Mouse (Mus musculus) forebrain, postnatal 0 days (tissue): ENCODE measurements around the gene Psma4. TPM values are rescaled to one million over a fixed set of nuclear protein-coding genes. Genes with fewer than 3 reads are reported as not detected.

ENCODE experiments used
- ATAC-seq: fragments of 200-750 bp; cut with Nextera tagmentation; 2 replicates; pipeline ENCODE4 v1.8.0; 2017; ENCODE audit warnings: mild to moderate bottlenecking, moderate library complexity
- DNase-seq: peaks from one replicate; pipeline ENCODE4 v3.0.0-alpha.2; 2015
- H3K27ac ChIP-seq: fragments of 300-500 bp; sonication (generic); 2 replicates; pipeline ENCODE4 v1.5.1; 2014; ENCODE audit warnings: low read depth, mild to moderate bottlenecking, antibody characterized with exemption, low read length, moderate library complexity, mixed read lengths
- H3K27me3 ChIP-seq: fragments of 300-500 bp; sonication (generic); 2 replicates; pipeline ENCODE4 v1.6.1; 2014; ENCODE audit warnings: mild to moderate bottlenecking, low read length, mixed read lengths; ENCODE audit not compliant: insufficient read depth
- H3K36me3 ChIP-seq: fragments of 300-500 bp; sonication (generic); 2 replicates; pipeline ENCODE4 v1.6.1; 2014; ENCODE audit warnings: mild to moderate bottlenecking, moderate library complexity; ENCODE audit not compliant: insufficient read depth
- H3K4me1 ChIP-seq: fragments of 300-500 bp; sonication (generic); 2 replicates; pipeline ENCODE4 v1.6.1; 2014; ENCODE audit warnings: antibody characterized with exemption; ENCODE audit not compliant: insufficient read depth
- H3K4me2 ChIP-seq: fragments of 300-500 bp; sonication (generic); 2 replicates; pipeline ENCODE4 v1.6.1; 2014; ENCODE audit warnings: low read depth, mild to moderate bottlenecking, moderate library complexity
- H3K4me3 ChIP-seq: fragments of 300-500 bp; sonication (generic); 2 replicates; pipeline ENCODE4 v1.5.1; 2014; ENCODE audit warnings: low read depth, low read length, mixed read lengths
- H3K9ac ChIP-seq: fragments of 300-500 bp; sonication (generic); 2 replicates; pipeline ENCODE4 v1.6.1; 2014; ENCODE audit warnings: mild to moderate bottlenecking
- H3K9me3 ChIP-seq: fragments of 300-500 bp; sonication (generic); 2 replicates; pipeline ENCODE4 v1.6.1; 2016; ENCODE audit warnings: low read length
- CTCF ChIP-seq: sonication (generic); IDR thresholded peaks from 2 replicates; pipeline ENCODE4 v1.5.1; 2016; ENCODE audit warnings: antibody characterized with exemption, control low read depth, low read depth
- WGBS: fragments of 180-500 bp; shearing (Covaris S2); extraction: QIAGEN DNeasy Blood & Tissue Kit; methylation state at CpG from one replicate; pipeline ENCODE4 v1.1.7; 2014; 5-methylcytosine and 5-hydroxymethylcytosine counted together
- polyA plus RNA-seq: library from polyadenylated mRNA; unstranded; fragments of >200 nt; fragmentation: Nextera tagmentation; extraction: Ambion mirVana; gene quantifications from 2 replicates; pipeline ENCODE4 v1.2.1, GENCODE M21; 2015
- total RNA-seq: library from RNA; depleted of rRNA; stranded (reverse); fragments of >200 nt; gene quantifications from 2 replicates; pipeline ENCODE4 v1.2.3, GENCODE M21; 2014; rRNA removed

The Psma4 gene
- total RNA-seq (424 and 505 TPM in 2 replicates), polyA plus RNA-seq (289 and 317 TPM in 2 replicates)

DNA sequence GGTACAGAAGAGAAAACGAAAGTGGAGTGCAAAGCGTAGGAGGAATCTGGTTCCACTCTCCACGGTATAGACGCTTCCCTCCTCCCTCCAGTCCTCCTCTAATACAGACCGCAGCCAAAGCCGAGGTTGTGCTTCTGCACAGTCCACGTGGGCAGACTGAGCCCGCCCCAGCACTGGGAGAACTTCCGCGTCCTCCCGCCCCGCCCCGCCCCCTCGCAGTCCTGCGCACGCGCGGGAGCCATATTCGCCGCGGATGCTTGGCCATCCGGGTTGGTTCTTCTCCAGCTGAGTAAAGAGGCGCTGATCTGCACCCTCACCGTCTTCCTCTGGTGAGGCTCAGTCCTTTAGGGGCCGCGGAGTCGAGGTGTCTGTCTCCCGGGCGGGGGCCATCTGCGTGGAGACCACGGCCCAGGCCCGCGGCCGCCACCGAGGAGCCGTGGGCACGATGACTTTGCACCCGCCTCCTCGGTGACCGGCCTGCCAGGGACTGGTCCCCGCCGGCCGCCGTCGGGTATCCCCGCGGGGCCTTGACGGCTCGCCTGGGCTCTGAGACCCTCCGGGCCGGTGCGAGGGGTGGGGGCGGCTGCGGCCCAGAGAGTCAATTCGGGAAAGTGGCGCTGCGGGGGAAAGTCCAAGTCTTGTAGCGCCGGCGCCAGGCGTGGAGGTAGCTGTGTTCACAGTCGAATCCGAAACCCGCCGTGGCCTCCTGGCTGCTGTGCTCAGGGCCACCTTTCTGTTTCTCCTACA, at the start of gene Psma4, which contains the start of gene AY074887:
Gene Psma4 (plus strand): TSS at position 216 of the 747 bp plus-strand sequence.
Gene AY074887 (minus strand): TSS at position 424 of the 747 bp plus-strand sequence.
- Histone ChIP-seq H3K27me3 (no peaks in the 10 kb centered on the region), H3K36me3 (peaks cover 29% of the 10 kb centered on the region), H3K9me3 (no peaks in the 10 kb centered on the region), H3K4me3 (peak within 1 kb of the TSS; percentile 88), H3K27ac (peak within 1 kb of the TSS; percentile 93), H3K4me1 (peaks cover 8% of the 10 kb centered on the region), H3K4me2 (peak within 1 kb of the TSS; percentile 66), H3K9ac (peak within 1 kb of the TSS; percentile 86)
- DNase-seq (peak; percentile 96), ATAC-seq (peak; percentile 99)
- TF ChIP-seq CTCF, result peak; percentile 4; the same call in 1 of the 2 replicates
- WGBS, result 2% methylated on average over 60 of the region's 65 CpGs

DNA sequence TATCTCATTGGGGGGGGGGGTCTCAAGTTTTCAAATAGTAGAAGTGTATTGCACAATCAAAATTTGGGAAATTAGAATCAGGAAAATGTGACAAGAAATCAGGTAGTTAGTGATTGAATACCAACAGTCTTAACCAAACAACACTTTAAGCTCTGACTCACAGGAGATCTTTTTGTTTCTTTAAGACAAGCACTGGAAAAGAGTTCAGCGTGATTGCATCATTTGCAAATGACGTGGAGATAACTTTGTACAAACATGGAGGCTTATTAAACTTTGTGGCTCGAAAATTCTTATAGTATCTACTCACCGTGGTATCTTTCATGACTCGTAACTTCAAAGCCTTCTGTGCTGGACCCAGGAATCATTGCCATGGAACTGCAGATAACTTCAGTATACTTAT, 41.1 kb upstream of the Psma4 start:
- H3K4me2 ChIP-seq, result no peak overlapping the region

DNA sequence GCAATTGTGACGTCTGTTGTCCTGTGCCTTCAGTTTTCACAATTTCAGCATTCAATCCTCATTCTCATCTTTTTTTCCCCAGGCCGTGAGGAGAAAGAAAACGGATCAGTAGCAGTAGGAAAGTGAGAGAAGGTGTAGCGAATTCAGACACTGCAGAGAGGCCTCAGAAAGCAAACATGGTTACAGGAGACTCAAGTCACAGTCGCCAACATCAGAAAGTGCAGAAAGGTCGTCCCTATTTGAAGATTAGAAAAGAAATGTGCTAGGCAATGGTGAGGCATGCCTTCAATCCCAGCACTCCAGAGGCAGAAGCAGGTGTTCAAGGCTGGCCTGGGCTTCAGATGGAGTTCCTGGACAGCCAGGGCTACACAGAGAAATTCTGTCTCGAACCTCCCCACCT, 35.0 kb upstream of the Psma4 start:
- H3K9me3 ChIP-seq, result no peaks in the 10 kb centered on the region
- H3K27ac ChIP-seq, result no peak overlapping the region
- ATAC-seq (no peak), DNase-seq (no peak)
- no peak for TF ChIP-seq CTCF
- H3K4me3 ChIP-seq, result no peak overlapping the region
- 71% methylated on average over 7 of the region's 7 CpGs for WGBS
- H3K27me3 ChIP-seq, result no peaks in the 10 kb centered on the region
- no peaks in the 10 kb centered on the region for H3K36me3 ChIP-seq
- no peak overlapping the region for H3K9ac ChIP-seq
- H3K4me1 ChIP-seq, result no peaks in the 10 kb centered on the region
- no peak overlapping the region for H3K4me2 ChIP-seq

More for the DNA sequence above, 41.1 kb upstream of the Psma4 start:
- H3K36me3 ChIP-seq, result peaks cover 20% of the 10 kb centered on the region
- H3K4me3 ChIP-seq, result no peak overlapping the region
- DNase-seq, result no peak
- H3K9ac ChIP-seq, result no peak overlapping the region
- H3K27ac ChIP-seq, result no peak overlapping the region
- H3K4me1 ChIP-seq, result no peaks in the 10 kb centered on the region
- ATAC-seq, result no peak
- WGBS, result 93% methylated on average over 5 of the region's 5 CpGs
- no peaks in the 10 kb centered on the region for H3K27me3 ChIP-seq
- no peaks in the 10 kb centered on the region for H3K9me3 ChIP-seq
- no peak for TF ChIP-seq CTCF

DNA sequence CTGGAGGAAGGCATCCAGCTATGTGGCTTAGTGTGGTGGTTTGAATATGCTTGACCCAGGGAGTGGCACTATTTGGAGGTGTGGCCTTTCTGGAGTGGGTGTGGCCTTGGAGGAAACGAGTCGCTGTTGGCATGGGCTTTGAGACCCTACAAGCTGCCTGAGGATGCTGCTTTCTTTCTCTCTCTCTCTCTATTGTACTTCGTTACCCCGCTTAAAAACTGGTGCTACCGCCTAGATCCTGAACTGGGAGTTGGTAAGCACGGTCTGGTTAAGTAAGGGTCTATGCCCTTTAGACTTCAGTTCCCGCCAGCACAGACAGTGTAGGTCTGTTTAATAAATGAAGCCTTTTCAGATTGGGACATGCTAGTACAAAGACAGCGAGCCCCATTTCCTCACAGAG, 34.2 kb upstream of the Psma4 start:
- no peaks in the 10 kb centered on the region for H3K4me1 ChIP-seq
- H3K27me3 ChIP-seq, result no peaks in the 10 kb centered on the region
- no peak overlapping the region for H3K9ac ChIP-seq
- no peak for DNase-seq
- H3K36me3 ChIP-seq, result no peaks in the 10 kb centered on the region
- H3K9me3 ChIP-seq, result no peaks in the 10 kb centered on the region
- peak overlapping the region; percentile 77 for H3K4me2 ChIP-seq
- H3K4me3 ChIP-seq, result peak overlapping the region; percentile 50; the same call in 1 of the 2 replicates
- ATAC-seq, result no peak
- H3K27ac ChIP-seq, result no peak overlapping the region
- WGBS, result 75% methylated on average over 8 of the region's 8 CpGs
- TF ChIP-seq CTCF, result no peak

DNA sequence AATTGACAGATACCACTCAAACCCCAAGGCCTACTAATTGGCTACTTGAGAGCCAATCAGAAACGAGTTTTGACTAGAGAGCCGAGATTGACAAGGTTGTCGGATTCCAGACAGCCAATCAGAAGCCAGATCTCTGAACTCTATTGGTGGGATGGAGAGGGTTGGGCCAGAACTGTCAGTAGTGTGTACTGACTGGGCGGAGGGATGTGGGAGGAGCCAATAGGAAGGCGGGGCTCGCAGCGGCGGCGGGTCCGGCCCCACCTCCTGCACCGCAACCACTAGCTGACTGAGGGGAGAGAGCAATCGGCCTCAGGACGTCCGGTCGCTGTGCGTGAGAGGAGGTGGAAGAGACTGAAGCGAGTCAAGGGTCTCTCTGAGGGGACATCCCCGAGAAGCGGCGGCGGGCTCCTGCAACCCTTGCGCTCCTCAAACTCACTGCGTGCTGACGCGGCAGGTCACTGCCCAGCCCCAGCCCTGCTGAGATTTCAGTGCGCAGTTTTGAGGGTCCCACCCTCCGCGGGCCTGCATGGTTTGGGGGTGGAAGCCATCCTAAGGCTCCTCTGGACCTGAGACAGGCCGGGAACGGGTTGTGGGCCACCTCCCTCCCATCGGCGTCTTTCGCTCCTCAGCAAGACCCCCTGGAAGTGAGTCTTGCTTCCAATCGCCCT, 33.4 kb upstream of the Psma4 start, which contains the start of gene Hykk:
Gene Hykk (plus strand): TSS at position 274 of the 668 bp plus-strand sequence.
- Histone ChIP-seq H3K4me1 (no peaks in the 10 kb centered on the region), H3K4me2 (peak within 1 kb of the TSS; percentile 77), H3K27me3 (no peaks in the 10 kb centered on the region), H3K9ac (peak within 1 kb of the TSS; percentile 58), H3K36me3 (no peaks in the 10 kb centered on the region), H3K4me3 (peak within 1 kb of the TSS; percentile 50), H3K27ac (no peak within 1 kb of the TSS), H3K9me3 (no peaks in the 10 kb centered on the region)
- ATAC-seq (peak; percentile 100), DNase-seq (peak; percentile 94)
- TF ChIP-seq CTCF, result no peak
- under 1% methylated on average over 31 of the region's 34 CpGs for WGBS

DNA sequence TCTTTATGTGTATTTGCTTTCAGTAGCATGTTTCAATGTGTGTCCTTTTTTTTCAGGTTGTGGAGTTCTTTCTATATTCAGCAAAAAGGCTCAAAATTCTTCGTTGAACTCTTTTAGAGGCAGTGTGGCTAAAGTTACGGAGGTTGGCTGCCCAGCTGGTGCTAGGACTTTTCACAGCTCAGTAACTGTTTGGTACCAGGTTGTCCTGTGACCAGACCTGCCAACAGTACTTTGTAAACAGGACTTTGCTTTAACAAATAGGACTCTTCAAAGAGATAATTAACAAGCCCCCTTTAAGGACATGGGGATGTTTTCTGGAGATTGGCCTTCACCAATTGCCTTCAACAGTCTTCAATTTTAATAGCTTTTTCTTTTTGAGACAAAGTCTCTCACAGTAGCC, 32.4 kb upstream of the Psma4 start:
- ATAC-seq, result no peak
- WGBS, result 78% methylated on average over 2 of the region's 2 CpGs
- no peak overlapping the region for H3K4me2 ChIP-seq

DNA sequence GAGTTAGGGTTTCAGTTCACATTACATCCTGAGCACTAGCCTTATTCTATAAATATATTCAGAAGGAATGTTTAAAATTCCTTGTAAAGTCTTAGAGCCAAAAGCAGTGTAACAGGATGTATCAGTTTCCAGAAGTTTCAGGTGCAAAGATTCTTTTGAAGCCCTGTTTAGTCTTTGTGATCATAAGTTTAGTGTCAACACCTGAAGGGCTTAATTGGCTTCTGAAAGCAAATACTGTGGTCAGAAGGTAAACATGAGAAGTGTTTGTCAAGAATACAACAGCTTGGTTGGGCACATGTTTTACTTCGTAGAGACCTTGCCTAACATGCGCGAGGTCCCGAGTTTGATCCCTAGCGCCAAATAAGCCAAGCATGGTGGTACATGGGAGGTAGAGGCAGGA, 31.8 kb upstream of the Psma4 start:
- Histone ChIP-seq H3K27ac (no peak overlapping the region), H3K4me3 (no peak overlapping the region), H3K36me3 (no peaks in the 10 kb centered on the region), H3K9me3 (no peaks in the 10 kb centered on the region), H3K27me3 (no peaks in the 10 kb centered on the region), H3K4me2 (no peak overlapping the region), H3K4me1 (no peaks in the 10 kb centered on the region), H3K9ac (no peak overlapping the region)
- ATAC-seq (no peak), DNase-seq (no peak)
- 95% methylated on average over 5 of the region's 5 CpGs for WGBS
- TF ChIP-seq CTCF, result no peak

More for the DNA sequence above, 32.4 kb upstream of the Psma4 start:
- H3K27me3 ChIP-seq, result no peaks in the 10 kb centered on the region
- no peaks in the 10 kb centered on the region for H3K9me3 ChIP-seq
- no peak overlapping the region for H3K27ac ChIP-seq
- TF ChIP-seq CTCF, result no peak
- no peaks in the 10 kb centered on the region for H3K4me1 ChIP-seq
- no peak for DNase-seq
- no peaks in the 10 kb centered on the region for H3K36me3 ChIP-seq
- H3K4me3 ChIP-seq, result no peak overlapping the region
- H3K9ac ChIP-seq, result no peak overlapping the region
